Mouse (Mus musculus) neural tube, embryonic 13.5 days (tissue): Measurements from ENCODE around the gene Zfp9. TPM values are rescaled to one million over a fixed set of nuclear protein-coding genes. Genes with fewer than 3 reads are reported as not detected.

Source experiments
- ATAC-seq: fragments of 200-750 bp; cut with Nextera tagmentation; 2 replicates; pipeline ENCODE4 v1.8.0; 2017; ENCODE audit warnings: low read depth, mild to moderate bottlenecking, moderate TSS enrichment, moderate library complexity
- H3K27ac ChIP-seq: fragments of 300-500 bp; sonication (generic); replicated peaks from 2 replicates; pipeline ENCODE4 v1.5.1; 2015; ENCODE audit warnings: moderate library complexity, mild to moderate bottlenecking, inconsistent platforms
- H3K27me3 ChIP-seq: fragments of 300-500 bp; sonication (generic); 2 replicates; pipeline ENCODE4 v1.6.1; 2015; ENCODE audit warnings: mild to moderate bottlenecking, inconsistent platforms
- H3K36me3 ChIP-seq: fragments of 300-500 bp; sonication (generic); 2 replicates; pipeline ENCODE4 v1.6.1; 2015; ENCODE audit warnings: mild to moderate bottlenecking, inconsistent platforms
- H3K4me1 ChIP-seq: fragments of 300-500 bp; sonication (generic); replicated peaks from 2 replicates; pipeline ENCODE4 v1.6.1; 2015; ENCODE audit warnings: inconsistent platforms
- H3K4me2 ChIP-seq: fragments of 300-500 bp; sonication (generic); 2 replicates; pipeline ENCODE4 v1.6.1; 2015; ENCODE audit warnings: inconsistent platforms, mild to moderate bottlenecking, moderate library complexity
- H3K4me3 ChIP-seq: fragments of 300-500 bp; sonication (generic); 2 replicates; pipeline ENCODE4 v1.5.1; 2015; ENCODE audit warnings: mild to moderate bottlenecking, inconsistent platforms
- H3K9ac ChIP-seq: fragments of 300-500 bp; sonication (generic); 2 replicates; pipeline ENCODE4 v1.6.1; 2015; ENCODE audit warnings: moderate library complexity, mild to moderate bottlenecking, inconsistent platforms
- H3K9me3 ChIP-seq: fragments of 300-500 bp; sonication (generic); 2 replicates; pipeline ENCODE4 v1.6.1; 2016; ENCODE audit warnings: inconsistent platforms
- WGBS: fragments of 180-500 bp; shearing (Covaris S2); methylation state at CpG from one replicate; pipeline ENCODE4 v1.1.7; 2015; 5-methylcytosine and 5-hydroxymethylcytosine counted together
- polyA plus RNA-seq: library from polyadenylated mRNA; unstranded; fragments of >200 nt; fragmentation: Nextera tagmentation; extraction: Ambion mirVana; gene quantifications from 2 replicates; pipeline ENCODE4 v1.2.1, GENCODE M21; 2015

Gene Zfp9
- 11.0 and 12.8 TPM in 2 replicates for polyA plus RNA-seq

DNA sequence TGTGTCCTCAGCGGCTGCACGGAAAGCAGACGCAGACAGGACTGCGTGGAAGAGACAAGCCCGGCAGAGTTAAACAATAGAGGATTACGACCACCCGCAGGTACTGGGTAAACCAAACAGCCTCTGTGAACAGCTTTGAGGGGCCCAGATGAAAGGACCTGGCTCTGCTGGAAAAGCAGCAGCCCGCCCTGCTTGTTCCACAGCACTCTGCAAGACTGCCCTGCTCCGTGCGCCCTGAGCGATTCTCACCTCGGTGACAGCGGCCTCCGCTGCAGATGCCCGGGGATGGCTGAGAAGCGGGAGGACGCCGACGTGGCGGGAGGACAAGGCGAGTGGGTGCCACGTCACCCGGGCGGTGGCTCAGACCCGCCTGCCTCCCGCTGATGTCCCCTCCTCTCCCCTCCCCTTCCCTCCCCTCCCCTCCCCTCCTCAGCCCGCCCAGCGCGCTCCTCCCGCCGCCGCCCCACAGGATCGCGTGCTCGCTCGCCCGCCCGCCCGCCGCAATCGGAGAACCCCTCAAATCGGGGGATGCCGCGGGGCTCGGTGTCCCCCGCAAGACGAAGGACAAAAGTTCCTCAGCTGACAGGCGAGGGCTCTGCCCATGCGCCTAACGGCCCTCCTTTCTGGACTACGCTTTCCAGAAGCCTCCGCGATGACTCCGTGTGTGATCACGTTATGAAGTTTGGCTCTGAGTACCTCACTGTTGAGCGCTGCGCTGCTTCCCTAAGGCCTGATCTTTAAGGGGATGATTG lies at the start of gene Zfp9:
Gene Zfp9, minus strand, starts transcription at position 364 of the 752 bp plus-strand sequence.
- peak; percentile 90 for ATAC-seq
- H3K4me3 ChIP-seq, result peak within 1 kb of the TSS; percentile 60
- peak within 1 kb of the TSS; percentile 90 for H3K9ac ChIP-seq
- no peaks in the 10 kb centered on the region for H3K9me3 ChIP-seq
- peaks cover 21% of the 10 kb centered on the region for H3K36me3 ChIP-seq
- WGBS, result under 1% methylated on average over 42 of the region's 57 CpGs
- H3K4me2 ChIP-seq, result peak within 1 kb of the TSS; percentile 73
- H3K4me1 ChIP-seq, result peaks cover 20% of the 10 kb centered on the region
- peak within 1 kb of the TSS; percentile 88 for H3K27ac ChIP-seq
- peaks cover 45% of the 10 kb centered on the region for H3K27me3 ChIP-seq

DNA sequence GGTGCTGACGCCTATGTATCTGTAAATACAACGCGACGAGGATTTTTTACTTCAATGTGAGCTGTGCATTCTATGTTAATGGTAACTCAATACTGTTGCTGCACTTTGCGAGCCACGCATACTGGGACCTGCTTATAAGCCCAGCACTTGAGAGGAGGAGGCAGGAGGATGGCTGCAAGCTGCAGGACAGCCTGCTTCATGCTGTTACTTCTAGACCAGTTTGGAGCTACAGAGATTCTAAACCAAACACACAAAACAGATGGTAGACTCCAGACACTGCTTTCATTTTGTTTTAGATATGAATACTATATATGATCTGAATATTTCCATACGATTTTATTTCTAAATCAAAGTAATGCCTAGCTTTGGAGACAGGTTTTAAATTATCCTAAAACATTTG lies 41.5 kb upstream of the Zfp9 start:
- Histone ChIP-seq H3K9me3 (no peaks in the 10 kb centered on the region), H3K36me3 (peaks cover 84% of the 10 kb centered on the region), H3K27ac (no peak overlapping the region), H3K4me1 (no peaks in the 10 kb centered on the region), H3K4me2 (no peak overlapping the region), H3K4me3 (no peak overlapping the region), H3K9ac (no peak overlapping the region), H3K27me3 (no peaks in the 10 kb centered on the region)
- 92% methylated on average over 7 of the region's 7 CpGs for WGBS
- ATAC-seq, result no peak

DNA sequence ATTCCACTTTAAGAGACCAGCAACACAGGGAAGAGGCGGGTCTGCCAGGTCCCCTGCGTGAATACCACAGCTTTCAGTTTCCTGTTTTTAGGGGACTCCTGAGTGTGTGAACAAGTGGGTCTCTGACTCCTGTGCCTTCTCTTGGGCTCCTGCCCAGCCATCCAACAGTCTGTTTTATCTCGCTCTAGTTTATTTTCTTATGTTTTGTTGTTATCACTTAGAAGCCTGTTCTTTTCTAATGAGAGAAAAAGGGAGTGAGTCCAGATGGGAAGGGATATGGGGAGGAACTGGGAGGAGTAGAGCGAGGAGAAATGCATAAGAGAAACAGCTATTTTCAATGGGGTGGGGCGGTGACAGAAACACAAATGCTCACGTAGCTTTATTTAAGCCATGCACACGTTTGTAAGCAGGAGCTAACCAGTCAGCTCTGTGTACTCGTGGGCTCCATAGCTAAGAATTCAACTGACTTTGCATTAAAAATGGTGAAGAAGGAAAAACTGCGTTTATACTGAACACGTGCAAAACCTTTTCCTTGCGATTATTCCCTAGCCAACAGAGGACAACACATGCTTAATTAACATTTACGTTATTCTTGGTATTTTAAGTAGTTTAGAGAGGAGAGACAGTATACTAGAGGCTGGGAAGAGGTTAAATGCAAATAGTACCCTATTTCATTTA lies 34.4 kb upstream of the Zfp9 start:
- Histone ChIP-seq H3K36me3 (peaks cover 78% of the 10 kb centered on the region), H3K4me2 (no peak overlapping the region), H3K27ac (no peak overlapping the region), H3K27me3 (no peaks in the 10 kb centered on the region), H3K9me3 (no peaks in the 10 kb centered on the region), H3K4me3 (no peak overlapping the region), H3K4me1 (no peaks in the 10 kb centered on the region), H3K9ac (no peak overlapping the region)
- WGBS, result 95% methylated on average over 12 of the region's 12 CpGs
- ATAC-seq, result no peak

DNA sequence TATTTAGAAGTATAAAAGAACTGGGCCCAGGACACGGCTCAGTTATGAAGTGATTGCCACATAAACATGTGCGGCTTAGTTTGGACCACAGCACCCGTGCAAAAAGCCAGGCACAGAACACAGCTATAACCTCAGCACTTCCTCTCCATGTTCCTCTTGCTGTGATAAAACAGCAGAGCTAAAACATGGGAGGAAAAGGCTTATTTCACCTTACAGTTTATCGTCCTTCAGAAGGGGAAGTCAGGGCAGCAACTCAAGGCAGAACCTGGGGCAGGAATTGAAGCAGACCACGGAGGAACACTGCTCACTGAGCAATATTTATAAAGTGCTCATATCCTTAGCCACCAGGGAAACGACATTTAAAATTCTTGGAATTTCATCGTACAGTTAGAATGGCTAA lies 19.9 kb upstream of the Zfp9 start:
- no peak overlapping the region for H3K27ac ChIP-seq
- peaks cover 24% of the 10 kb centered on the region for H3K36me3 ChIP-seq
- no peak for ATAC-seq
- H3K4me1 ChIP-seq, result no peaks in the 10 kb centered on the region
- H3K4me3 ChIP-seq, result no peak overlapping the region
- no peaks in the 10 kb centered on the region for H3K9me3 ChIP-seq
- WGBS, result 91% methylated on average over 7 of the region's 7 CpGs
- no peaks in the 10 kb centered on the region for H3K27me3 ChIP-seq
- H3K4me2 ChIP-seq, result no peak overlapping the region
- H3K9ac ChIP-seq, result no peak overlapping the region

DNA sequence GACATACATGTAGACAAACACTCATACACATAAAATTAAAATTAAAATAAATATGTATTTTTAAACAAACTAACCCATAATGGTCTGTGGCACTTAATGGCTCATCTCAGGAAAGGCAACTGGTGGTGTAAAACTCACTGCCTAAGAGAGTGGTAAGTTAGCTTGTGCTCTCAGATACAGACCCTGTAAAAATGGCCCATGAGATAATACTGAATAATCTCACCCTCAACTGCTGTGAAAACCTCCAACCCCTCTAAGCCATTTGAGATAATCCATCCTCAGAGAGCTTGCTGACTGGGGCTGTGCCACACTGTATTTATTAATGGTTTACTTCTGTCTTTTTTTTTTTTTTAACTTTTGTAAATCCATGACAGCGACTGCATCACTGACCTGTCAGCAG lies 3.0 kb upstream of the Zfp9 start:
- no peak for ATAC-seq
- H3K9me3 ChIP-seq, result no peaks in the 10 kb centered on the region
- no peak overlapping the region for H3K9ac ChIP-seq
- no peak overlapping the region for H3K4me3 ChIP-seq
- WGBS, result 82% methylated on average over 1 of the region's 1 CpGs
- peaks cover 11% of the 10 kb centered on the region for H3K4me1 ChIP-seq
- 0 out of 2 replicates have a peak, but pooled peaks cover under 1% of the 10 kb centered on the region for H3K36me3 ChIP-seq
- no peak overlapping the region for H3K4me2 ChIP-seq
- H3K27me3 ChIP-seq, result peaks cover 35% of the 10 kb centered on the region
- H3K27ac ChIP-seq, result no peak overlapping the region

DNA sequence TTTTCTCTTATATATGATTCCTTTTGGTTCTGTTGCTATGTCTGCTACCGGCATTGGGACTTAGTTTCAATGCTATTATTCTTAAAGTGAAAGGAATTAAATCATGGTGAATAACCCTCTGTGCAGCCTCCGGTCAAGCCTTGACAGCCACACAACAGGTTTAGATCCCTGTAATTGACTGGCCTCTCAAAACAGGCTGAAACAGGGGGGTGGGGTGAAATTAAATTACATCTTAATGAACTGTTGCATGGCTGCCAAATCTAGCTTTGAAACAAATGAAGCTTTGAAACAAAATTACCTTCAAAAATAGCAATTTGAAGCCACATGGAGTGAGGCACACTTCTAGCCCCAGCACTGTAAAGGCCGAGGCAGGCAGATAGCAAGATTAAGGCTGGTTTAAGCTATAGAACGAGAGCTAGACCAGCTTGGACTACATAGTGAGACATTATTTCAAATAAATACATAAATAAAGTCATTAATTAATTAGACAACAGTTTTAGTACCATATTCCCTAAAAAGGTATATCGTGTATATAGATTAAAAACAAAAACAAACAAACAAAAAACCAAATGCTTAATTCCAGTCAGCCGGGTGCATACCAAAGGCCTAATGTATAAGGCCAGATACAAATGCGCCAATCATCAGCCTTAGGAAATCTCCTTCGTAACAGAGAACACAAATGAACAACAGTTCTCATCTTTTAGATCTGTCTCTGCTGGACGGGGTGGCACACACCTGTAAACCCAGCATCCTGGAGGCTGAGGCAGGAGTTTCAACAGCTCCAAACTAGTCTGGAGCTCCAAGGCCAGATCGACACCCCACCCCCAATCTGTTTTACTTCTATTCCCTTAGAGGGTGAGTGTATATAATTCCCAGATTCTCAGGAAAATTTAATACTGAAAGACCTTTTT lies 990 bp downstream of the Zfp9 start:
- peak overlapping the region; percentile 88; the same call in 1 of the 2 replicates for H3K27ac ChIP-seq
- ATAC-seq, result peak; percentile 37; the same call in 1 of the 2 replicates

DNA sequence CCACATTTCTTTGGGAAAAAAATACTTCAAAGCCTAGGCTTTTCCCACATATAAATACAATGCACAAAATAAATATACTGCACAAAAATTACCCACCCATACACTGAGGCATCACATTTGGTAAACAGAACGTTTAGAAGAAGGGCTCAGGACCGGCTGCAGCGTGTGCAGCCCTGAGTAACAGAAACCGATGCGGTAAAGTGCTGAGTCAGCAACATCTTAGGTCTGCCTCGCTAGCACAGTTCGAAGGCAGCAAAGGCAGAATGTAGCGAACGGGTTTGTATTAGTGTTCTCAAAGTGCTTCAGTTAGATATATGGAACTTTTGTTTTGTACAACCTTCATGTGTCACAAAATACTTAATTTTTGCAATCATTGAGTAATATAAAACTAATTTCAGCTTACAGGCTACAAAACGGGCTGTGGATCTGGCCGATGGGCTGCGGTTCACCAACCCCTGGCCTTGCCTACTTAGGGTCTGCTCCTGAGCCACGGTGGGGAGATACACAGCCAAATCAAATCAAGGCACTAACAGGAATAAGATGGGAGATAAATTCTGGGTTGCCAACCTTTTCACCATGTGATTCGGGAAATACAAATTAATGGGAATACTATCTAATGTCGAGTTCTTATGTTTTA lies 16.9 kb downstream of the Zfp9 start:
- 83% methylated on average over 15 of the region's 15 CpGs for WGBS
- H3K36me3 ChIP-seq, result peaks cover 49% of the 10 kb centered on the region

More for the DNA sequence above, 990 bp downstream of the Zfp9 start:
- H3K27me3 ChIP-seq, result peaks cover 43% of the 10 kb centered on the region
- H3K36me3 ChIP-seq, result peaks cover 21% of the 10 kb centered on the region
- peak overlapping the region; percentile 60 for H3K4me3 ChIP-seq
- no peaks in the 10 kb centered on the region for H3K9me3 ChIP-seq
- peak overlapping the region; percentile 90 for H3K9ac ChIP-seq
- peak overlapping the region; percentile 73 for H3K4me2 ChIP-seq
- H3K4me1 ChIP-seq, result peaks cover 20% of the 10 kb centered on the region
- WGBS, result 17% methylated on average over 10 of the region's 10 CpGs

DNA sequence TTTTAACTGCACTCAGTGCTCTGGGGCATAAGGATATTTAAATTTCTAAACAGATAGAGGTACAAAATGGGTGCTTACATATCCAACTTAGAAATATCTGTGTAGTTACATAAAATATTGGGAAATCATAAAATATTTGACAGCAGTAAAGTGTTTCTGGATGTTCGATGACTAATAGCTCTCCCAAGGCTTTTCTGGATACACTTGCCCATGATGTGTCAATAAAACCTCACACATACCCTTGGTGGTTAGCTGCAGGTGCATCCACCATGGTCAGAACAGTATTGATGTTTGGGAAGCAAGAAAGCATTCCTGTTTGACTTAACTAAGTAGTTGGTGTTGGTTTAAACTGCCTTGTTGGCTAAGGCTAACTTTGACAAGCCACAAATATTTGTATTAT lies 21.4 kb downstream of the Zfp9 start:
- Histone ChIP-seq H3K9me3 (no peaks in the 10 kb centered on the region), H3K4me3 (no peak overlapping the region), H3K36me3 (peaks cover 18% of the 10 kb centered on the region), H3K4me1 (peaks cover 26% of the 10 kb centered on the region), H3K27me3 (no peaks in the 10 kb centered on the region), H3K27ac (no peak overlapping the region), H3K9ac (no peak overlapping the region), H3K4me2 (no peak overlapping the region)
- ATAC-seq, result no peak
- WGBS, result 91% methylated on average over 1 of the region's 1 CpGs

More for the DNA sequence above, 16.9 kb downstream of the Zfp9 start:
- Histone ChIP-seq H3K4me3 (no peak overlapping the region), H3K9me3 (no peaks in the 10 kb centered on the region), H3K4me1 (no peaks in the 10 kb centered on the region), H3K4me2 (no peak overlapping the region), H3K27me3 (no peaks in the 10 kb centered on the region), H3K27ac (no peak overlapping the region), H3K9ac (no peak overlapping the region)
- no peak for ATAC-seq

DNA sequence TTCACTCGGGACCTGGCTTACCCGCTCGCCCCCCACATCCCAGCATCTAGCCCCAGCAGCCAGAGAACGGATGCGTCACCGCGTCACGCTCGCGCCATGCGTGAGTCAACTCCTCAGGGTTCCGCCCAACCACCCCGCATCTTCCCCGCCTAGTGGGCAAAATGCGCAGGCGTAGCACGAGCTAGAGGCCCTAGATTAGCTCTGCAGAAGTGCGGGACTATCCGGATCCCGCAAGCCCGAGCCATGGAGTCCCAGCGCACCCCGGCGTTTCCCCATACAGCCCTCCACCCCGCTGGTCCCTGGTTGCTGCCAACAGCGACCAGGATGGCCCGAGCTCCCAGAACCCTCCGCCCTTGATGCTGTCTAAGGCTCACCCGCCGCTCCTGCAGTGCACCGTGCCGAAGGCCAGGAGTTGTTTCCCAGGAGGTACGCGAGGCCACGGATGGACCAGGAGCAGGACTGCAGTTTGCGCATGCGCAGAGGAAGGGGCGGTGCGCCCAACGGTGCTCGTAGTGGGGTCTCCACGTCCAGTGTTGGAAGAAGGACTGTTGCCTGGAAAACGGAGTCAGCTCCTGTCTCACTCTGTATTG lies 24.0 kb downstream of the Zfp9 start, which contains the start of gene Zfp248:
Gene Zfp248, minus strand, starts transcription at position 487 of the 590 bp plus-strand sequence.
- H3K4me1 ChIP-seq, result peaks cover 29% of the 10 kb centered on the region
- peak within 1 kb of the TSS; percentile 98 for H3K27ac ChIP-seq

DNA sequence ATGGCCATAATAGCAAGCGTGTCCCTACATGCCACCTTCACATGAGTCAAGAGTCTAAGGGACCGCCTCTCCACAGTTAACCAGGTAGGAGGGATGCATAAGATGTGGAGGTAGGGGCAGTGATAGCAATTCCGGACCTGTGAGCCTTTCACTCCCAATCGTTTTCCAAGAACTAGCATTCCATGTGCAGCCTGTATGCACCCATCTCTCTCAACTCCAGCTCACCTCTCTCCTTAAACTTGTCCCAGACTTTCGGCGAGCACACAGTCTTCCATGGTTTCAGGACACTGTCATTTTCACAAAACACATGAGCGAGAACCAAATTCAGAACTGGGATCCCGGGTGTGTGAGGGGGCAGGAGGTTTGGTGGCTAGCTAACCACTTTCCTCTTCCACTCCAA lies 24.7 kb downstream of the Zfp9 start:
- ATAC-seq, result no peak
- Histone ChIP-seq H3K4me1 (peaks cover 29% of the 10 kb centered on the region), H3K27me3 (no peaks in the 10 kb centered on the region), H3K36me3 (peaks cover 9% of the 10 kb centered on the region; the same call in 1 of the 2 replicates), H3K9me3 (no peaks in the 10 kb centered on the region), H3K4me3 (peak overlapping the region; percentile 71), H3K9ac (peak overlapping the region; percentile 83), H3K4me2 (peak overlapping the region; percentile 79), H3K27ac (peak overlapping the region; percentile 98)
- WGBS, result 51% methylated on average over 8 of the region's 8 CpGs

More for the DNA sequence above, 24.0 kb downstream of the Zfp9 start, which contains the start of gene Zfp248:
- H3K4me2 ChIP-seq, result peak within 1 kb of the TSS; percentile 79
- H3K27me3 ChIP-seq, result no peaks in the 10 kb centered on the region
- peaks cover 9% of the 10 kb centered on the region; the same call in 1 of the 2 replicates for H3K36me3 ChIP-seq
- H3K9me3 ChIP-seq, result no peaks in the 10 kb centered on the region
- H3K9ac ChIP-seq, result peak within 1 kb of the TSS; percentile 83
- H3K4me3 ChIP-seq, result peak within 1 kb of the TSS; percentile 71
- under 1% methylated on average over 43 of the region's 43 CpGs for WGBS
- peak; percentile 98 for ATAC-seq

DNA sequence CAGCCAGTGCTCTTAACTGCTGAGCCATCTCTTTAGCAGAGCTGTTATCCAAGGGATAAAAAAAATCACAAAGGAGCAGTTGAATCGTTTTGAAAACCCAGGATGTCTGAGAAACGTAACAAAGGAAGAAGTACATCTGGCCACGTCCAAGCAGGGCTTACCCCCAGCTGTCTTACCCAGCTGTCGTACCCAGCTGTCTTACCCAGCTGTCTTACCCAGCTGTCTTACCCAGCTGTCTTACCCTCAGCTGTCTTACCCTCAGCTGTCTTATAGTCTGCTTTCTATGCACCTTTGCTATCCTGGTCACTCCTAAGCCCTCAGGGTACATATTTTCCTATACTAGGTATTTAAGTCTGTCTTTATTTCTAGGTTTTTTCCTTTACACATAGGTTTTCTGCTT lies 47.6 kb downstream of the Zfp9 start:
- H3K36me3 ChIP-seq, result peaks cover 59% of the 10 kb centered on the region
- H3K9me3 ChIP-seq, result peaks cover 12% of the 10 kb centered on the region
- WGBS, result 84% methylated on average over 4 of the region's 4 CpGs
- no peak overlapping the region for H3K4me2 ChIP-seq
- no peak overlapping the region for H3K27ac ChIP-seq
- no peak for ATAC-seq
- H3K4me3 ChIP-seq, result no peak overlapping the region
- H3K9ac ChIP-seq, result no peak overlapping the region
- H3K27me3 ChIP-seq, result no peaks in the 10 kb centered on the region
- no peaks in the 10 kb centered on the region for H3K4me1 ChIP-seq
